Mouse (Mus musculus) Patski (cell line): ENCODE measurements around the gene Rpa1. TPM values are rescaled to one million over a fixed set of nuclear protein-coding genes. Genes with fewer than 3 reads are reported as not detected.

Source experiments
- ATAC-seq: fragments of 100-300 bp; one replicate; pipeline ENCODE4 v1.8.0; 2021
- CTCF ChIA-PET: fragments of 350-600 bp; sonication (Branson Sonifier 250); formaldehyde crosslinking; loops from one replicate; lab custom pipeline; 2022; ENCODE audit warnings: inconsistent platforms; lab: Charles Lee
- POLR2A ChIA-PET: fragments of 350-600 bp; sonication (Branson Sonifier 250); formaldehyde crosslinking; loops from one replicate; lab custom pipeline; 2022; ENCODE audit warnings: antibody characterized with exemption, inconsistent platforms; lab: Charles Lee
- DNase-seq: peaks from one replicate; pipeline ENCODE4 v3.0.0-alpha.2; 2011; ENCODE audit warnings: low read depth, low spot score
- H3K27me3 ChIP-seq: fragments of 371-371 bp; one replicate; pipeline ENCODE4 v1.5.1; 2021
- CTCF ChIP-seq: fragments of 100-300 bp; IDR thresholded peaks from one replicate; pipeline ENCODE4 v1.5.1; 2021
- in situ Hi-C: fragments of 300-500 bp; cut with MboI; formaldehyde crosslinking; loops from 3 replicates; pipeline ENCODE4 v1.11.1; 2018; ENCODE audit warnings: low pct_unique_long_range_greater_than_20kb, mixed read lengths
- polyA plus RNA-seq: library from polyadenylated mRNA; unstranded; gene quantifications from one replicate; pipeline ENCODE4 v1.2.3, GENCODE M21; 2021

The Rpa1 gene
- polyA plus RNA-seq, 1 experiment from 2014 or later = 64.8 TPM

DNA sequence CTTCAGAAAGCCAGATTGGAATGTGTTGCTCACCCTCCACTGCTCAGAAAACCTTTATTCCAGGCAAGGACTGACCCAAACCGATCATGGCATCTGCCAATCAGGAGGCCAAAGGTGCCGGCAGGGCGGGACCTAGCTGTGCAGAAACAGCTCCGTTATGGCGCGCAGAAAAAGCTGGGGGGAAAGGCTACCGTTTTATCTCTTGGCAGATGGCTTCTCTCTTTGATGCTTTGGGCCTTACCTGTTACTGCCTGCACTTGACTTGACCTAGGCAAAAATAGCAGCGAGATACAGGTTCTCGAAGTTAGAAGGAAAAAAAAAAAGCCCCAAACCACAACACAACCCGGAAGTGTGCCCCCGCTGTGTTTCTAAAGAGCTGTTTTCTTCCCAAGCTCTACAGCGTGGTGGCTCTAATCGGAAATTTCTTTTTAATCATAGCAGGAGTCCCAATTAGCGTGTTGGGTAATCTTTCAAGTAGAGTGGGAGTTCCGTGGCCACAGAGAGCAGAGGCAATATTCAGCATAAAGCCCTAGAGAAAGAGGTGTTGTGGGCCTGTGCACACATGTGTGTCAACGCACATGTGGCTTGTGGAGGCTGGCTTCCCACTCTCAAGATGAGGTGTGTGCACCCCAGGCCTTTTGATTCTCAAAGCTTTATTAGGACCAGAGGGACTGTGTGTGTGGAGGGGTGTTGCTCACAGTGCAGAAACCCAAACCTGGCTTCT is 68.6 kb downstream of the Rpa1 start:
- DNase-seq (no peak), ATAC-seq (no peak)
- CTCF ChIA-PET = interaction anchor here (1.1 to 2.3 kb wide), 5 partner anchors 11 to 89 kb away, joined by 3 to 12 read pairs (median 5); partner anchors contain the start of gene Dph1
- no peak for TF ChIP-seq CTCF
- POLR2A ChIA-PET = no interaction called here
- in situ Hi-C loops = no loop called here
- no peaks in the 10 kb centered on the region for H3K27me3 ChIP-seq

GRCm38 (mm10) chr11:75279013-75279341 is 69.1 kb downstream of the Rpa1 start:
- H3K27me3 ChIP-seq = no peaks in the 10 kb centered on the region
- DNase-seq (no peak), ATAC-seq (no peak)
- TF ChIP-seq CTCF = no peak
- in situ Hi-C loops = no loop called here
- CTCF ChIA-PET = interaction anchor here (1.1 to 2.3 kb wide), 3 partner anchors 10 to 42 kb away, joined by 4 to 12 read pairs (median 7); no protein-coding TSS in a partner anchor
- POLR2A ChIA-PET = no interaction called here

DNA sequence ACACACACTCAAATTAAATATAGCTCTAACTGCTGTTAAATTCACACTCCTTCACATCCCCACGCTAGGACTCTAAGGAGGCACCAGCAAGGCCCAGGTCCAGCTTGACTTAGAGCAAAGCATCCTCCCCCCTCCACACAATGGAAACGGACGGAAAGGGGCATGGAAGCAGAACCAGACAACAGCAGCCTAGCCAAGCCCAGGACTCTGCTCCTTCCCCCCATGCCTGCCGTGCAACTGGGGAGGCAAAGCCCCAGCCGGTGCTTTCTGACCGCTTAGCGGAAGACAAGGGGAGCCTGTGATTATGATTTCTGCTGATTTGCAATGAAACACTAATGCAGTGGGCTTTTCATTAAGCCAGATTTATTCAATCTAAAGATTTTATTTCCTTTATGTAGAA is 70.0 kb downstream of the Rpa1 start:
- DNase-seq = no peak
- no peaks in the 10 kb centered on the region for H3K27me3 ChIP-seq
- in situ Hi-C loops = no loop called here
- POLR2A ChIA-PET = no interaction called here
- TF ChIP-seq CTCF = no peak
- CTCF ChIA-PET = interaction anchor here (2.1 to 2.3 kb wide), 2 partner anchors 9 to 13 kb away, joined by 7 to 12 read pairs; no protein-coding TSS in a partner anchor
- no peak for ATAC-seq

- in situ Hi-C loops = no loop called here
- no peak for DNase-seq
- ChIA-PET POLR2A (no interaction called here), CTCF (no interaction called here)
- no peaks in the 10 kb centered on the region for H3K27me3 ChIP-seq
- ATAC-seq = no peak
- no peak for TF ChIP-seq CTCF
Observed at GRCm38 (mm10) chr11:75275035-75275434, 73.1 kb downstream of the Rpa1 start.

DNA sequence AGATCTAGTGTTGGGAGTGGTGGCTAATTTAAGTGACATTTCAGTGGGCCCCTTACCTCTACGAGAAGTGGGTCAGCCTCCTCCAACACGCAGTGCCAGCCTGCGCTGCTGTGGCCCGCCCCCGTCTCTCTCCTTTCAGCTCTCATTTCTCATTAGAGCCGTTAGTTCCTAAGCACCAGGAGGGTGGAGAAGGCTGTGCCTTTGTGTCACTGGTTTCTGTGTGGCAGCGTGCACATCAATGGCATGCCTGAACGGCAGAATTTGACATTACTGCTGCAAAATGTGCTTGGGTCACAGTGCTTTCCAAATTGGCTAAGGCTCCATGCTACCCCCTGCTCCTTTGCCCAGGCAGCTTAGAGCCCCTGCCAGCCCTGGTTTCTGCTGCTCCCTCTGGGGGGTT is 74.7 kb downstream of the Rpa1 start:
- ChIA-PET CTCF (no interaction called here), POLR2A (no interaction called here)
- no peaks in the 10 kb centered on the region for H3K27me3 ChIP-seq
- in situ Hi-C loops = no loop called here
- no peak for TF ChIP-seq CTCF
- DNase-seq (no peak), ATAC-seq (no peak)

DNA sequence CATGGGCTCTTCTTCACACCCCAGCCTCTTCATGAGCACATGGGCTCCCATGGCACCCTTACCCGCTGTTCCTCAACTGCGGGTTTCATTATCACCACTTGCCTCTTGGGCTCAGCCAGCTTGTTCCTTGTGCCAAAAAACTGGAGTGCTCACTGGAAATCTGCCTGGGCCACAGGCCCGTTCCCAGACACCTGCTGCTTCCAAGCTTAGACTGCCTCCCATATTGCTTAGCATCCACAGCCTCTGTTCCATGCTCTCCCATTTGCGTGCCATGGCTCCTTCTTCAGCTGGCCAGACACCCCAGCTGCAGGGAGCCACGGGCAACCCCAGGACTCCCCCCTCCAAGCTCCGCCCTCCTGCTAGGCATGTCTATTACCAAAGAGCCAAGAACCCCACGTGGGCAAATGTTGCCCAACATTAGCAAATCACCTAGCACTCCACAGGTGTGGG is 77.1 kb downstream of the Rpa1 start:
- ChIA-PET CTCF (no interaction called here), POLR2A (no interaction called here)
- H3K27me3 ChIP-seq = no peaks in the 10 kb centered on the region
- TF ChIP-seq CTCF = no peak
- in situ Hi-C loops = no loop called here
- peak; percentile 27 for ATAC-seq
- DNase-seq = no peak

DNA sequence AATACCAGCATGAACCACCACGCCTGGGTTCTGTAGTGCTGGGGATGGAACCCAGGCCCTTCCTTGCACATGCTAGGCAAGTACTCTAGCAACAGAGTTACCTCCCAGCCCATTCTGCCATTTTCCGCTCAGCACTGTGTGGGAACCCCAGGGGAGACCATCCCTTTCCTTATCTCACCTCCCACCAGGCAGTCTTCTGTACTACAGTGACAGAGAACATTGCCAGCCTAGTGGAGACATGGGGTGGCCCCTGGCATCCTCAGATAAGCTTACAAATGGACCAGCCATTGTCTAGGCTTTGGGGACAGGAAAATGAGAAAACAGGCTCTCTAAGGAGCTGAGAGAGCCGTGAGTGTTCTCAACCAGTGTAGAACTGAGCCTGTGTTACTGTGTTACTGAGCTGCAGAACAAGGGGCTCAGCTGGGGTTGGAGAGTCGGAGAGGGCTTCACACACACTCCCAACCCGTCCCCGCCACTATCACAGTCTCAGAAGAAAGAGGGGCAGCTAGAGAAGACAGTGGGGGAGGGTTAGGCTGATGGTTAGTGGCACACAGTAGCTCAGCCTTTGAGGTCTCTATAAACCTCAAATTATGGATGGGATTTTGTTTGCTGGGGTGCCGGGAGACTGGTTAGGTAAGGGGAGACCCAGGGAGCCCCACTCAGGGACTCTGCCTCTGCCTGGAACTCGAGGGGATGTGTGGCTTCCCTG is 77.7 kb downstream of the Rpa1 start:
- ATAC-seq (no peak), DNase-seq (no peak)
- CTCF ChIA-PET = interaction anchor here (1.5 kb wide), 1 partner anchor 9 kb away, joined by 4 read pairs; no protein-coding TSS in a partner anchor
- no peaks in the 10 kb centered on the region for H3K27me3 ChIP-seq
- in situ Hi-C loops = no loop called here
- POLR2A ChIA-PET = no interaction called here
- TF ChIP-seq CTCF = no peak

GRCm38 (mm10) chr11:75269213-75269612 is 78.9 kb downstream of the Rpa1 start:
- in situ Hi-C loops = no loop called here
- DNase-seq (no peak), ATAC-seq (no peak)
- ChIA-PET CTCF (interaction anchor here (1.1 to 1.5 kb wide), 5 partner anchors 8 to 63 kb away, joined by 3 to 7 read pairs (median 3); no protein-coding TSS in a partner anchor), POLR2A (interaction anchor here (0.6 kb wide), 1 partner anchor 297 kb away, joined by 6 read pairs; no protein-coding TSS in a partner anchor)
- no peaks in the 10 kb centered on the region for H3K27me3 ChIP-seq
- TF ChIP-seq CTCF = no peak

DNA sequence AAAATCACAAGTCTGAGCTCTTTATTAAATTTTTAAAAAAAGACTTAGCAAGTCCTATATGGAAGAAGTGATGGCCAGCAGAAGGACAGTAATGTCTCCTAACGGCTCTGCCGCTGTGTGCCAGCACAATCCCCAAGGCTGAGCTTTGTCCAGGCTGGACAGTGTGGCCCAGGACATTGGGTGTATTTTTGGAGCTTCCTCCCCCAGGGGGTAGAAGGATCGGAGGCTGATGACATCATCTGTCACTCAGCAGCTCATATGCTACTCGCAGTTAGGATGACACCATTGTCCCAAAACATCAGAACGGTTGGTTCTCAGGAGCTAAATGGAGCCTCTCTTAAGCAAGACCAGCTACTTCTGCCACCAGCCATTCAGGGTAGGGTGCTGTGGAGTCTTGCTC is 79.6 kb downstream of the Rpa1 start:
- in situ Hi-C loops = no loop called here

DNA sequence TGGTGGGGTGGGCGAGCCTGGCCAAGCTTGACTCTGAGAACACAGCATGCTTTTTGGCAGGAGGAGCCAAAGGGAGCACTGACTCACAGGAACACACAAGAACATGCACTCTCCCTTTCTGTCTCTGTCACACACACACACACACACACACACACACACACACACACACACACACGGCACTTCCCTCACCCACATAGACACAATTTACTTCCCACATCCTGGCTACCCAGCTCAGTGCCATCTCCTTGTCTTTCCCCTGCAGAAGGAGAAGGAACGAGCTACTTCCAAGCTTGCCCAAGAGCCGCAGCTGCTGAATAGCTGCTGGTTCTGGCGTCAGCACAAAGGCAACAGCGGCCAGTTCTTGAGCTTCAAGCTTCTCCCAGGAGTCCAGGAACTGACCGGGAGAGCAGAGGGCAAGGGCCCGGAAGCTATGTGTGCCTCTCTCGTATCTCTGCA is 80.3 kb downstream of the Rpa1 start:
- no peak for TF ChIP-seq CTCF
- ATAC-seq (no peak), DNase-seq (no peak)
- in situ Hi-C loops = no loop called here
- POLR2A ChIA-PET = interaction anchor here (0.9 to 1.0 kb wide), 2 partner anchors 13 to 29 kb away, joined by 3 to 4 read pairs; no protein-coding TSS in a partner anchor
- CTCF ChIA-PET = interaction anchor here (1.2 to 1.4 kb wide), 3 partner anchors 8 to 61 kb away, joined by 3 read pairs; no protein-coding TSS in a partner anchor
- H3K27me3 ChIP-seq = no peaks in the 10 kb centered on the region

More for the DNA sequence above, 79.6 kb downstream of the Rpa1 start:
- no peak for ATAC-seq
- TF ChIP-seq CTCF = no peak
- no peak for DNase-seq
- ChIA-PET POLR2A (interaction anchor here (0.9 to 1.0 kb wide), 2 partner anchors 14 to 28 kb away, joined by 3 to 4 read pairs; no protein-coding TSS in a partner anchor), CTCF (interaction anchor here (1.1 to 1.4 kb wide), 5 partner anchors 9 to 62 kb away, joined by 3 to 7 read pairs (median 3); no protein-coding TSS in a partner anchor)
- no peaks in the 10 kb centered on the region for H3K27me3 ChIP-seq
